34 mouse cellular contexts compared by ENCODE assay signal in genomic region chr9:72255227-72255626, GRCm38 (mm10). TPM values are rescaled to one million over a fixed set of nuclear protein-coding genes. Genes with fewer than 3 reads are reported as not detected.
DNase-seq lines count a peak whose midpoint lies in the region; ATAC-seq and TF ChIP-seq lines count a peak whose summit lies in the region.
"Had no signal": no experiment of that assay in that cellular context is flagged by ENCODE, and none has a peak within 500 bp of the region (broad histone marks: within the 10 kb centered on the region; RNA-seq: fewer than 3 reads in every experiment).

No protein-coding gene starts in this region.

- H3K27me3 ChIP-seq in lung, postnatal 0 days (replicated peaks; ENCODE audit: insufficient read depth, low read length), result no peaks in the 10 kb centered on the region
- H3K27me3 ChIP-seq: embryonic facial prominence, embryonic 13.5 days; forebrain, embryonic 12.5 days; heart, embryonic 12.5 days; heart, embryonic 15.5 days; Patski had no signal

- ATAC-seq in lung, postnatal 0 days, result peak; percentile 44
- ATAC-seq: activated CD4-positive, CD25-positive, alpha-beta regulatory T cell, adult 4 months; CD4-positive, CD25-positive, alpha-beta regulatory T cell, adult 4 months; forebrain, postnatal 0 days; hindbrain, postnatal 0 days; inflammation-experienced regulatory T-cells, adult 6 months; Patski had no signal

- no peak overlapping the region for H3K4me2 ChIP-seq in lung, postnatal 0 days (replicated peaks; ENCODE audit: low read depth, low read length)
- H3K4me2 ChIP-seq: embryonic facial prominence, embryonic 13.5 days; forebrain, embryonic 12.5 days; heart, embryonic 12.5 days; heart, embryonic 15.5 days; hindbrain, embryonic 14.5 days had no signal

- peak; percentile 49 for DNase-seq in lung, postnatal 0 days (ENCODE audit: low spot score)
- no peak for DNase-seq in lung, adult 2 months
- DNase-seq in ES-E14 (ENCODE audit: low read depth, low spot score), result peak; percentile 29
- DNase-seq in ZHBTc4 (ENCODE audit: low read depth, low spot score), result peak; percentile 84
- DNase-seq in lung, postnatal 25 days (ENCODE audit: low spot score), result peak; percentile 26
- no peak for DNase-seq in thymus, postnatal 4 days
- no peak for DNase-seq in adrenal gland, postnatal 36 days
- no peak for DNase-seq in cerebellum, adult 11 months
- DNase-seq: adrenal gland, adult 8-10 months; adrenal gland, postnatal 25 days; cerebellum, adult 11-12 months; cerebellum, adult 8-10 months; cerebellum, postnatal 10 days; cerebellum, postnatal 36 days; embryo, embryonic 11 days; forebrain, postnatal 0 days; gastrocnemius, adult 2 months; gastrocnemius, postnatal 14 days; heart, adult 11 months; heart, postnatal 10 days; heart, postnatal 4 days had no signal

- no peak overlapping the region for H3K4me3 ChIP-seq in lung, postnatal 0 days (ENCODE audit: low read depth, low read length)
- no peak overlapping the region for H3K4me3 ChIP-seq in lung, adult 2 months (replicated peaks; ENCODE audit: extremely low read depth, low read depth, low read length)
- H3K4me3 ChIP-seq in ES-E14 (ENCODE audit: insufficient read depth in 1 of 2, low read depth in 1 of 2, low read length in 2 of 2, poor library complexity in 1 of 2, severe bottlenecking in 1 of 2), result no peak overlapping the region
- H3K4me3 ChIP-seq: embryonic facial prominence, embryonic 10.5 days; embryonic facial prominence, embryonic 13.5 days; erythroblast, embryonic 14.5 days; forebrain, embryonic 12.5 days; gastrocnemius, adult 2 months; heart, embryonic 12.5 days; heart, embryonic 15.5 days had no signal

- peak; percentile 74 for TF ChIP-seq EP300 in lung, postnatal 0 days (IDR thresholded peaks at IDR 0.05)

- TF ChIP-seq CTCF in lung, postnatal 0 days (IDR thresholded peaks at IDR 0.05), result no peak
- TF ChIP-seq CTCF in lung, adult 2 months (IDR thresholded peaks at IDR 0.05; ENCODE audit: insufficient read depth, low read length), result no peak

- no peaks in the 10 kb centered on the region for H3K4me1 ChIP-seq in lung, postnatal 0 days (ENCODE audit: insufficient read depth, low read depth, low read length)
- H3K4me1 ChIP-seq in lung, adult 2 months (ENCODE audit: control insufficient read depth, insufficient read depth, low read length), result no peaks in the 10 kb centered on the region
- H3K4me1 ChIP-seq in ES-E14 (ENCODE audit: control insufficient read depth in 2 of 2, insufficient read depth in 2 of 2, low read length in 2 of 2, poor library complexity in 1 of 2), result 0 out of 4 replicates have a peak, but pooled peaks cover 0 to 4% of the 10 kb centered on the region in 2 experiments
- H3K4me1 ChIP-seq: embryonic facial prominence, embryonic 10.5 days; embryonic facial prominence, embryonic 13.5 days; forebrain, embryonic 12.5 days; heart, embryonic 12.5 days; heart, embryonic 15.5 days had no signal

- WGBS in lung, postnatal 0 days, result 35% methylated on average over 1 of the region's 1 CpGs
- WGBS in lung, adult 2 months, result 67% methylated on average over 1 of the region's 1 CpGs

- no peak for TF ChIP-seq POLR2A in lung, adult 2 months (IDR thresholded peaks at IDR 0.05; ENCODE audit: borderline replicate concordance, extremely low read depth, low read depth, low read length)

- in situ Hi-C loops in ES-E14 (cut with MboI; ENCODE audit: low sequenced_read_pairs in 2 of 2, unreplicated experiment in 2 of 2), result no loop called here

- no peaks in the 10 kb centered on the region for H3K36me3 ChIP-seq in lung, postnatal 0 days (ENCODE audit: insufficient read depth, low read length)
- no peaks in the 10 kb centered on the region for H3K36me3 ChIP-seq in ES-E14 (ENCODE audit: control insufficient read depth, insufficient read depth, low read length, poor library complexity, severe bottlenecking)
- H3K36me3 ChIP-seq: embryonic facial prominence, embryonic 10.5 days; embryonic facial prominence, embryonic 13.5 days; forebrain, embryonic 12.5 days; G1E; heart, embryonic 12.5 days; heart, embryonic 15.5 days had no signal

- H3K27ac ChIP-seq in lung, postnatal 0 days (ENCODE audit: low read length), result no peak overlapping the region
- H3K27ac ChIP-seq in ES-E14 (ENCODE audit: insufficient read depth, low read depth, low read length, poor library complexity, severe bottlenecking), result no peak overlapping the region
- H3K27ac ChIP-seq: embryonic facial prominence, embryonic 10.5 days; embryonic facial prominence, embryonic 13.5 days; forebrain, embryonic 12.5 days; gastrocnemius, adult 2 months; heart, embryonic 15.5 days; hindbrain, embryonic 14.5 days; hindbrain, postnatal 0 days had no signal

- no peak overlapping the region for H3K9ac ChIP-seq in lung, postnatal 0 days (replicated peaks; ENCODE audit: low read depth)
- no peak overlapping the region for H3K9ac ChIP-seq in ES-E14 (ENCODE audit: insufficient read depth, low read depth, low read length, poor library complexity, severe bottlenecking)
- H3K9ac ChIP-seq: embryonic facial prominence, embryonic 13.5 days; forebrain, embryonic 12.5 days; forebrain, postnatal 0 days; heart, embryonic 12.5 days; heart, embryonic 15.5 days; hindbrain, embryonic 14.5 days had no signal

- H3K9me3 ChIP-seq in lung, postnatal 0 days (ENCODE audit: low read length), result no peaks in the 10 kb centered on the region
- peaks cover 8% of the 10 kb centered on the region; the same call in 1 of the 2 replicates for H3K9me3 ChIP-seq in ES-E14 (ENCODE audit: control insufficient read depth, insufficient read depth, low read depth, low read length)
- H3K9me3 ChIP-seq: embryonic facial prominence, embryonic 10.5 days; embryonic facial prominence, embryonic 13.5 days; forebrain, embryonic 12.5 days; G1E; heart, embryonic 12.5 days; heart, embryonic 15.5 days had no signal

TF ChIP-seq in ES-E14, 5 proteins besides CTCF, POLR2A, EP300 and RAD21:
- TF ChIP-seq ZNF384 (IDR thresholded peaks at IDR 0.05; ENCODE audit: low read depth, low read length), result peak; percentile 84
- TF ChIP-seq ZC3H11A (IDR thresholded peaks at IDR 0.05; ENCODE audit: borderline replicate concordance, low read depth, low read length), result no peak
- TF ChIP-seq HCFC1 (IDR thresholded peaks at IDR 0.05; ENCODE audit: borderline replicate concordance, insufficient read depth, low read length), result no peak
TF ChIP-seq in ES-E14: peak in this region for 1.

RNA-seq across cellular contexts. Expression of gene Zfp280d, which starts 19.4 kb away (rescaled TPM):
- polyA plus RNA-seq in lung, postnatal 0 days (2015; fragmentation: Nextera tagmentation; extraction: Ambion mirVana), result 19.1 and 19.6 TPM in 2 replicates
- 4.7 and 9.9 TPM in 2 replicates for polyA plus RNA-seq in lung, adult 2 months (2012; rRNA removed)
- total RNA-seq in ES-E14 (2012; rRNA removed), result 53.5 and 62.6 TPM in 2 replicates
- total RNA-seq in adrenal gland, postnatal 36 days (2021), result 10 to 100 TPM; 24.9 to 32.0 TPM

Comparison
In these comparisons a context has a peak if more than half of its experiments do, and no peak if none do; other contexts are left out.
1. DNase-seq: peak in lung, postnatal 0 days (single experiment), ES-E14 (single experiment), ZHBTc4 (single experiment) and lung, postnatal 25 days (single experiment); none in lung, adult 2 months (single experiment), thymus, postnatal 4 days (single experiment), adrenal gland, postnatal 36 days (0 of 2) and cerebellum, adult 11 months (single experiment).